Mouse (Mus musculus): ENCODE results near the gene Zmiz1. TPM values are rescaled to one million over a fixed set of nuclear protein-coding genes. Genes with fewer than 3 reads are reported as not detected.

Gene Zmiz1
- polyA plus RNA-seq, 1 experiment from 2014 or later, result 57.4 TPM

- Histone ChIP-seq H3K9me3 (ENCODE audit: control insufficient read depth, low read length) (no peaks in the 10 kb centered on the region), H3K27ac (ENCODE audit: low read depth, low read length) (no peak overlapping the region), H3K4me1 (ENCODE audit: control insufficient read depth, insufficient read depth, low read length) (no peaks in the 10 kb centered on the region), H3K4me2 (ENCODE audit: low read depth) (no peak overlapping the region), H3K4me3 (ENCODE audit: low read depth, low read length) (no peak overlapping the region), H3K27me3 (ENCODE audit: control insufficient read depth, insufficient read depth, low read length) (no peaks in the 10 kb centered on the region), H3K9ac (ENCODE audit: low read length) (no peak overlapping the region), H3K36me3 (ENCODE audit: control insufficient read depth, insufficient read depth, low read length) (no peaks in the 10 kb centered on the region)
- WGBS, result 69% methylated on average over 7 of the region's 7 CpGs
- DNase-seq (ENCODE audit: low spot score) (no peak), ATAC-seq (ENCODE audit: insufficient read depth, low FRiP score, low TSS enrichment) (no peak)
Observed at GRCm38 (mm10) chr14:25686216-25686945, 227.4 kb downstream of the Zmiz1 start.

DNA sequence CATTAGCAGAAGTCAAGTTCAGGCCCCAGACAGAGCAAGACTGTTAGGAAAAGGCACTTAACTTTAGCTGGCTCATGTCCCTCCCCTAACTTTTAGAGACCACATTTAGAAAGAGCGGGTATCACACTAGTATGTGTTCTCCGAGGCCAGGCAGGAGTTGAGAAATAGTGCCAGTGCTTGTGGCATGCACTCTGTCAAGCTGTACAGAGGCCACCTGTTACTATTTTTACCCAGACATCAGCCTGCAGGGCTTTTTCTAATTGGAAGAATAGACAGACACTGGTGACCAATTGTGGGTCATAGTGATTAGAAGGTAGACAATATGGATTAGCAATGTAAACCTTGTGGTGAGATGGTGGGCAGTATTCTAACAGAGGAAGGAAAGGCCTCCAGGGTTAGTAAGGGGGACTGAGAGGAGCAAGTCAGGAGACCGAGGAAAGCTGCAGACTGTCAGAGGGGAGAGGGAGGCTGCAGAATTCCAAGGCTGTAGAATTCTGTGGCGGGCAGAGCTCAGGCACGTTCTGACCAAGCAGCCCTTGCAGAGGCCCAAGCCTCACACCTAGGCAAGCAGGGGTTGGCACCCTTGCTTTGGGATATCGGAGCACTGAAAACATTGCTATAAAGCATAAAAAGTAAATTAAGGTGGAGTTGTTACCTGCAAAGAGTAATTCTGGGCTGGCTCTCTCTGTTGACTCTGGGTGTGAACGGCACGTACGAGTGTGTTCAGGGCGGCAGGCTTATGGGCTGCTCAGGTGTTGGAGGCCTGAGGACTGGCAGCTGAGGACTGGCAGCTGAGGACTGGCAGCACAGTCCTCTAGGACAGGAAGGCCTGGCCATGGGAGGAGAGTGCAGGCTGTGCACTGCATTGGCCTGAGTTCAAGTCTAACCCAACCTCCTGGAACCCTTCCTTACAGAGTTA lies 228.3 kb downstream of the Zmiz1 start:
- Histone ChIP-seq H3K4me2 (ENCODE audit: low read depth) (no peak overlapping the region), H3K4me3 (ENCODE audit: low read depth, low read length) (no peak overlapping the region), H3K4me1 (ENCODE audit: control insufficient read depth, insufficient read depth, low read length) (no peaks in the 10 kb centered on the region), H3K36me3 (ENCODE audit: control insufficient read depth, insufficient read depth, low read length) (no peaks in the 10 kb centered on the region), H3K27ac (ENCODE audit: low read depth, low read length) (no peak overlapping the region), H3K9ac (ENCODE audit: low read length) (no peak overlapping the region), H3K27me3 (ENCODE audit: control insufficient read depth, insufficient read depth, low read length) (no peaks in the 10 kb centered on the region), H3K9me3 (ENCODE audit: control insufficient read depth, low read length) (no peaks in the 10 kb centered on the region)
- no peak for ATAC-seq (ENCODE audit: insufficient read depth, low FRiP score, low TSS enrichment)
- 88% methylated on average over 10 of the region's 10 CpGs for WGBS
- DNase-seq (ENCODE audit: low spot score), result no peak

- Histone ChIP-seq H3K27ac (ENCODE audit: low read depth, low read length) (no peak overlapping the region), H3K9ac (ENCODE audit: low read length) (peak overlapping the region; percentile 33), H3K4me1 (ENCODE audit: control insufficient read depth, insufficient read depth, low read length) (peaks cover 8% of the 10 kb centered on the region; the same call in 1 of the 2 replicates), H3K9me3 (ENCODE audit: control insufficient read depth, low read length) (no peaks in the 10 kb centered on the region), H3K4me2 (ENCODE audit: low read depth) (peak overlapping the region; percentile 28; the same call in 1 of the 2 replicates), H3K36me3 (ENCODE audit: control insufficient read depth, insufficient read depth, low read length) (peaks cover 2% of the 10 kb centered on the region; the same call in 1 of the 2 replicates), H3K27me3 (ENCODE audit: control insufficient read depth, insufficient read depth, low read length) (no peaks in the 10 kb centered on the region), H3K4me3 (ENCODE audit: low read depth, low read length) (peak overlapping the region; percentile 85; the same call in 1 of the 2 replicates)
- DNase-seq (ENCODE audit: low spot score), result no peak
- ATAC-seq (ENCODE audit: insufficient read depth, low FRiP score, low TSS enrichment), result no peak; the same call in 1 of the 2 replicates
- 76% methylated on average over 6 of the region's 6 CpGs for WGBS
Observed at GRCm38 (mm10) chr14:25693271-25693887, 234.4 kb downstream of the Zmiz1 start.

DNA sequence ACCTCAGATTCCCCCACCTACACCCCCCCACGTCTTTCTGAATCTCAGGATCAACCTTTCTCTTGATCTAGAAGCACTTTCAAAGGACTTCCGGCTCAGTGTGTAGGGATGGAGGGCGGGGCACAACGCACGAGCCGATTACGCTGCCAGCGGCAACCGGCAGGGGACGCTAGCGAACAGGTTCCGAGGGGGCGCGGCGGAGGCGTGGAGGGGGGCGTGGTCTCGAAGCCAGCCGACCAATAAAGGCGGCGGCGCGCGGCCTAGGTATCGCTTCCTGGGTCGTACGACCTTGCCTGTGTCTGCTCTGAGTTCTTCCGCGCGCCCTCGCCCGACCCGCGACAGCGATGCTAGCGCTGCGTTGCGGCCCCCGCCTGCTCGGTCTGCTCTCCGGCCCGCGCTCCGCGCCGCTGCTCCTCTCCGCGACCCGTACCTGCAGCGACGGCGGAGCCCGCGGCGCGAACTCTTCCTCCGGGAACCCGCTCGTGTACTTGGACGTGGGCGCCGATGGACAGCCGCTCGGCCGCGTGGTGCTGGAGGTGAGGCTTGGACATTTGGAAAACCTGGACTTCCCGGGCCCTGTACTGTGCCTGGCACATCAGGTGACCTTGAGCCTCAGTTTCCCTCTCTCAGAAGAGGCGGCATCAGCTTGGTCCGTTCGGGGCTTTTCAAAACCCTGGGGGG lies 235.0 kb downstream of the Zmiz1 start, which contains the start of gene Ppif:
TSS of gene Ppif (plus strand) at position 267 of the 681 bp plus-strand sequence.
- Histone ChIP-seq H3K27me3 (ENCODE audit: control insufficient read depth, insufficient read depth, low read length) (no peaks in the 10 kb centered on the region), H3K4me3 (ENCODE audit: low read depth, low read length) (peak within 1 kb of the TSS; percentile 85), H3K4me2 (ENCODE audit: low read depth) (peak within 1 kb of the TSS; percentile 83), H3K9me3 (ENCODE audit: control insufficient read depth, low read length) (no peaks in the 10 kb centered on the region), H3K9ac (ENCODE audit: low read length) (peak within 1 kb of the TSS; percentile 83), H3K4me1 (ENCODE audit: control insufficient read depth, insufficient read depth, low read length) (peaks cover 8% of the 10 kb centered on the region; the same call in 1 of the 2 replicates), H3K36me3 (ENCODE audit: control insufficient read depth, insufficient read depth, low read length) (peaks cover 2% of the 10 kb centered on the region; the same call in 1 of the 2 replicates), H3K27ac (ENCODE audit: low read depth, low read length) (0 out of 2 replicates have a peak within 1 kb of the TSS, but pooled peaks have one; percentile 14)
- DNase-seq (ENCODE audit: low spot score) (peak; percentile 97), ATAC-seq (ENCODE audit: insufficient read depth, low FRiP score, low TSS enrichment) (peak; percentile 88)
- whole genome bisulfite sequencing, result under 1% methylated on average over 70 of the region's 70 CpGs

DNA sequence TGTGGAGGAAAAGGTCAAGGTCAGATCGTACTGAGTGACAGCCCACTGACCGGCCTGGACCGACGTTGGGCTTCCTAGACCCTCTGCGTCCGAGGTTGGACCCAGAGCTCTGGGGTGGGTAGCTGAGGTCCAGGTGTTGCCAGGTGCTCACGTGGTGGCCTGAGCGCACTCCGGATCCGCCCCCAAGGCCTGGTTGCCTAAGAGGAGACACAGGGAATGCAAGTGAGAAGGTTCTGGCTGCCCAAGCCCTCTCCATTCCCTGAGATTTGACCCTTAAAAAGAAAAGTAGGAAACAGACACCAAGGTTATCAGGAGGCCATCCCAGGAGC lies 235.5 kb downstream of the Zmiz1 start:
- H3K27me3 ChIP-seq (ENCODE audit: control insufficient read depth, insufficient read depth, low read length), result no peaks in the 10 kb centered on the region
- H3K9me3 ChIP-seq (ENCODE audit: control insufficient read depth, low read length), result no peaks in the 10 kb centered on the region
- no peak overlapping the region for H3K27ac ChIP-seq (ENCODE audit: low read depth, low read length)
- peak overlapping the region; percentile 83 for H3K4me2 ChIP-seq (ENCODE audit: low read depth)
- peak overlapping the region; percentile 85 for H3K4me3 ChIP-seq (ENCODE audit: low read depth, low read length)
- H3K36me3 ChIP-seq (ENCODE audit: control insufficient read depth, insufficient read depth, low read length), result peaks cover 2% of the 10 kb centered on the region; the same call in 1 of the 2 replicates
- DNase-seq (ENCODE audit: low spot score) (no peak), ATAC-seq (ENCODE audit: insufficient read depth, low FRiP score, low TSS enrichment) (peak; percentile 18; the same call in 1 of the 2 replicates)
- peak overlapping the region; percentile 83 for H3K9ac ChIP-seq (ENCODE audit: low read length)
- 1% methylated on average over 10 of the region's 10 CpGs for WGBS
- H3K4me1 ChIP-seq (ENCODE audit: control insufficient read depth, insufficient read depth, low read length), result peaks cover 8% of the 10 kb centered on the region; the same call in 1 of the 2 replicates

DNA sequence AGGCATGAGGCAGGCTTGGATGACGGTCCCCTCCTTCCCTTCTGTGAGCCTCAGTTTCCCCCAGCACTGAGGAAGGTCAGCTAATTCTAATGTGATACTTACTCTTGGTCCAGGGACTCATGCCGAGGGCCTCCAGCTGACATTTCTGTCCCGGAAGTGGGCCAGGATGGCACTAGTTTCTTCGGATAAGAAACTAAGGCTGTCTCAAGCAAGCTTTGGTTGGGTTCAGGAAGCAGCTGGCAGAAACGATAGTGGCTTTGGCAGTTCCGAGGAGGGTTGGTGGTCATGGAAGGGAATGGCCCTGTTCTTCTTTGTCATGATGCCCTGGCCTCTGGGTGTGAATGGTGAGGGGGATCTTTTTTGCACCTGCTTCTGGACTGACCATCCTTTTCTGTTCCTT lies 236.1 kb downstream of the Zmiz1 start:
- H3K27me3 ChIP-seq (ENCODE audit: control insufficient read depth, insufficient read depth, low read length), result no peaks in the 10 kb centered on the region
- H3K9ac ChIP-seq (ENCODE audit: low read length), result no peak overlapping the region; the same call in 1 of the 2 replicates
- DNase-seq (ENCODE audit: low spot score) (no peak), ATAC-seq (ENCODE audit: insufficient read depth, low FRiP score, low TSS enrichment) (no peak)
- 72% methylated on average over 6 of the region's 6 CpGs for WGBS
- peak overlapping the region; percentile 83 for H3K4me2 ChIP-seq (ENCODE audit: low read depth)
- H3K4me1 ChIP-seq (ENCODE audit: control insufficient read depth, insufficient read depth, low read length), result peaks cover 8% of the 10 kb centered on the region; the same call in 1 of the 2 replicates
- peak overlapping the region; percentile 85 for H3K4me3 ChIP-seq (ENCODE audit: low read depth, low read length)
- no peaks in the 10 kb centered on the region for H3K9me3 ChIP-seq (ENCODE audit: control insufficient read depth, low read length)
- H3K27ac ChIP-seq (ENCODE audit: low read depth, low read length), result no peak overlapping the region
- peaks cover 2% of the 10 kb centered on the region; the same call in 1 of the 2 replicates for H3K36me3 ChIP-seq (ENCODE audit: control insufficient read depth, insufficient read depth, low read length)

DNA sequence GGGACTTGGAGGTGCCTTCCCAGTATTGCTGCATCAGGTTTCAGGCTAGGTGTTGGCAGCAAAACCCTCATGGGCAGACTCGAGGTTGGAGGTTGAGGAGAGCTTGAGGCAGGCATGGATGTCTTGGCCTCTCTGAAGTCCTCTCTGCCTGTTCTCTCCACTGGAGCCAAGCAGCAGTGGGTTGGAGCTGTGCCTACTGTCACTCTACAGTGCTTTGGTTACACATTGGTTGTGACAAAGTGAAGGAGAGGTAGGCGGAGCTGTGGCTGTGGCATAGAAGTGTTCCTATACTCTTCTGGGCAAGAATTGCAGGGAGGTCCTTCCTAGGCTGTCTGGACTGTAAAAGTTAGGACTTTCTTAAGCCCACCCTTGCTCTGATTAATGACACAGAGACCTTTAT lies 237.4 kb downstream of the Zmiz1 start:
- no peaks in the 10 kb centered on the region for H3K9me3 ChIP-seq (ENCODE audit: control insufficient read depth, low read length)
- no peak for ATAC-seq (ENCODE audit: insufficient read depth, low FRiP score, low TSS enrichment)
- no peak for DNase-seq (ENCODE audit: low spot score)
- H3K27me3 ChIP-seq (ENCODE audit: control insufficient read depth, insufficient read depth, low read length), result no peaks in the 10 kb centered on the region
- WGBS, result 71% methylated on average over 2 of the region's 2 CpGs
- H3K36me3 ChIP-seq (ENCODE audit: control insufficient read depth, insufficient read depth, low read length), result peaks cover 2% of the 10 kb centered on the region; the same call in 1 of the 2 replicates
- no peak overlapping the region for H3K27ac ChIP-seq (ENCODE audit: low read depth, low read length)
- peaks cover 8% of the 10 kb centered on the region; the same call in 1 of the 2 replicates for H3K4me1 ChIP-seq (ENCODE audit: control insufficient read depth, insufficient read depth, low read length)
- no peak overlapping the region for H3K9ac ChIP-seq (ENCODE audit: low read length)
- no peak overlapping the region for H3K4me2 ChIP-seq (ENCODE audit: low read depth)
- H3K4me3 ChIP-seq (ENCODE audit: low read depth, low read length), result no peak overlapping the region

DNA sequence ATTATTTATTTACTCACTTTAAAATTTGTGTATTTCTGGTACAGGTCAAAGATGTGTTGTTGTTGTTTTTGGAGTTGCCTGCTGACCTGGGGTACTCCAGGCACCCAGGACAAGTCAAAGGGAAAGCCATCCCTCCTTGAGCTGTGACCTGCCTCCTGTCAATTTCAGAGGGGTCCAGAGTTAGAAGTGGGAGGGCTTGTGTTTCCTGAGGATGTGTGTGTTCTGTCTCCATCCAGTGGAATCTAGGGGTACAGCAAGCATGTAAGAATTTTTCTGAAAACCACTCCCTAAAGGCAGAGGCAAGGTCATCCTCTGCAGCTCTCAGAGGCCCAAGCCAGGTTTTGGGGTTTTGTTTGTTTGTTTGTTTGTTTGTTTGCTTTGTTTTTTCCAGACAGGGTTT lies 243.0 kb downstream of the Zmiz1 start:
- Histone ChIP-seq H3K27ac (ENCODE audit: low read depth, low read length) (no peak overlapping the region), H3K4me2 (ENCODE audit: low read depth) (no peak overlapping the region), H3K27me3 (ENCODE audit: control insufficient read depth, insufficient read depth, low read length) (no peaks in the 10 kb centered on the region), H3K36me3 (ENCODE audit: control insufficient read depth, insufficient read depth, low read length) (peaks cover 2% of the 10 kb centered on the region; the same call in 1 of the 2 replicates), H3K9me3 (ENCODE audit: control insufficient read depth, low read length) (no peaks in the 10 kb centered on the region), H3K9ac (ENCODE audit: low read length) (no peak overlapping the region), H3K4me1 (ENCODE audit: control insufficient read depth, insufficient read depth, low read length) (no peaks in the 10 kb centered on the region), H3K4me3 (ENCODE audit: low read depth, low read length) (no peak overlapping the region)
- no peak for DNase-seq (ENCODE audit: low spot score)
- ATAC-seq (ENCODE audit: insufficient read depth, low FRiP score, low TSS enrichment), result no peak

Data from neural tube, embryonic 11.5 days (tissue).